Mouse (Mus musculus): ENCODE results near the gene Smg9. TPM values are rescaled to one million over a fixed set of nuclear protein-coding genes. Genes with fewer than 3 reads are reported as not detected.

Gene Smg9
- total RNA-seq, 2 experiments from 2014 or later, result 17.7 to 20.1 TPM

Other genes starting within 250 kb of the Smg9 start
- gene Zfp114, start 224.6 kb upstream of the Smg9 start, total RNA-seq (2021), result under 1 TPM in 1 of 2 experiments, not detected in 1; 0.19 TPM
- gene Zfp111, start 188.2 kb upstream of the Smg9 start, total RNA-seq (2021), result 1 to 10 TPM; 7.2 to 8.2 TPM
- 1 to 10 TPM; 3.1 to 3.2 TPM for gene Zfp109, start 162.1 kb upstream of the Smg9 start, total RNA-seq (2021)
- 1 to 10 TPM; 2.1 to 2.9 TPM for gene Zfp108, start 144.8 kb upstream of the Smg9 start, total RNA-seq (2021)
- 1 to 10 TPM; 3.1 to 4.5 TPM for gene Zfp93, start 129.2 kb upstream of the Smg9 start, total RNA-seq (2021)
- 1 to 10 TPM; 6.9 to 7.0 TPM for gene Zfp61, start 98.4 kb upstream of the Smg9 start, total RNA-seq (2021)
- gene Zfp94, start 83.0 kb upstream of the Smg9 start, total RNA-seq (2021), result 1 to 10 TPM; 4.2 to 4.4 TPM
- 1 to 10 TPM in 1 of 2 experiments, under 1 TPM in 1; 0.73 to 1.3 TPM for gene Tescl, start 65.7 kb upstream of the Smg9 start, total RNA-seq (2021)
- gene Lypd5, start 50.4 kb upstream of the Smg9 start, total RNA-seq (2021), result not detected
- gene Kcnn4, start 29.4 kb upstream of the Smg9 start, total RNA-seq (2021), result 1 to 10 TPM in 1 of 2 experiments, under 1 TPM in 1; 0.60 to 1.5 TPM
- gene Irgc1, start 52.7 kb downstream of the Smg9 start, total RNA-seq (2021), result not detected
- 10 to 100 TPM in 1 of 2 experiments, 1 to 10 TPM in 1; 6.5 to 14.4 TPM for gene Plaur, start 62.9 kb downstream of the Smg9 start, total RNA-seq (2021)
- gene Cadm4, start 82.4 kb downstream of the Smg9 start, total RNA-seq (2021), result 1 to 10 TPM; 3.5 TPM
- 1 to 10 TPM; 4.6 to 5.0 TPM for gene Zfp428, start 107.4 kb downstream of the Smg9 start, total RNA-seq (2021)
- gene AC161166.1, start 112.8 kb downstream of the Smg9 start, total RNA-seq (2021), result not detected
- gene Irgq, start 131.1 kb downstream of the Smg9 start, total RNA-seq (2021), result 10 to 100 TPM; 21.0 to 24.1 TPM
- gene Pinlyp, start 146.5 kb downstream of the Smg9 start, total RNA-seq (2021), result not detected
- gene Xrcc1, start 146.7 kb downstream of the Smg9 start, total RNA-seq (2021), result 10 to 100 TPM; 35.9 to 37.1 TPM
- gene Ethe1, start 187.9 kb downstream of the Smg9 start, total RNA-seq (2021), result 10 to 100 TPM; 28.9 to 40.3 TPM
- gene Zfp575, start 188.0 kb downstream of the Smg9 start, total RNA-seq (2021), result under 1 TPM; 0.32 to 0.46 TPM
- 1 to 10 TPM; 3.8 to 5.2 TPM for gene Phldb3, start 211.1 kb downstream of the Smg9 start, total RNA-seq (2021)
- under 1 TPM in 1 of 2 experiments, not detected in 1; 0.50 TPM for gene Lypd3, start 236.9 kb downstream of the Smg9 start, total RNA-seq (2021)

Measured in adrenal gland, adult 18-20 months (tissue).